Mouse (Mus musculus) thymus, adult 2 months (tissue): ENCODE data around the gene Theg.

Experiments
- CTCF ChIP-seq: fragments of 200-500 bp; IDR thresholded peaks from 2 replicates; pipeline ENCODE4 v1.5.1; 2012; ENCODE audit warnings: mild to moderate bottlenecking, control low read depth, low read length, moderate library complexity, borderline replicate concordance; ENCODE audit not compliant: control insufficient read depth, poor library complexity, insufficient read depth; ENCODE audit errors: extremely low read depth
- POLR2A ChIP-seq: fragments of 200-500 bp; IDR thresholded peaks from 2 replicates; pipeline ENCODE4 v1.6.1; 2012; ENCODE audit warnings: mild to moderate bottlenecking, low read length, control low read depth, moderate library complexity; ENCODE audit not compliant: control insufficient read depth, poor library complexity, insufficient read depth; ENCODE audit errors: extremely low read depth

- TF ChIP-seq CTCF (no peak), POLR2A (no peak)
These were observed 33.4 kb downstream of the Theg start for GRCm38 (mm10) chr10:79553691-79554090.
